Comparison of ENCODE assay signal across 9 mouse cellular contexts in the genomic region with DNA sequence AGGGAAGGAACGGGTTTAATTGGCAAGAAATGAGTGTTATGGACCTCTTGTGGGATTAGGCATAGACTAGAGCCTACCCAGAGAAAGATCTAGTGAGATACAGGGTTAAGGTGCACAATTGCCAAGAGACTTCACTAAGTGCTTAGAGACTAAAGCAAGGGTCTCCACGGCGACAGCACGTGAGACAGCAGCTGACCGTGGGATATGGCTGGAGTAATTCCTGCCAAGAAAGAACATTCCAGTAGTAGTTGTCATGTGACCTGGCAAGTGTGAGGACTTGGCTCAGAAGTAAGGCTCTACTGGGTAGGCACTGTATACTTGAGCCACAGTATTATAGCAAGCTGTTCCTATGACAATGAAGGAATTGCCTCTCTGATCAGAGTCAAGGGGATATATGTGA. TPM values are rescaled to one million over a fixed set of nuclear protein-coding genes. Genes with fewer than 3 reads are reported as not detected.
DNase-seq lines count a peak whose midpoint lies in the region; ATAC-seq and TF ChIP-seq lines count a peak whose summit lies in the region.
"Had no signal": no experiment of that assay in that cellular context is flagged by ENCODE, and none has a peak within 500 bp of the region (broad histone marks: within the 10 kb centered on the region; RNA-seq: fewer than 3 reads in every experiment).

No protein-coding gene starts in this region.

- 60% methylated on average over 5 of the region's 5 CpGs for WGBS in intestine, embryonic 14.5 days
- 48% methylated on average over 5 of the region's 5 CpGs for WGBS in intestine, postnatal 0 days
- 31% methylated on average over 5 of the region's 5 CpGs for WGBS in heart, embryonic 16.5 days
- 30% methylated on average over 5 of the region's 5 CpGs for WGBS in lung, postnatal 0 days

- H3K4me3 ChIP-seq in intestine, embryonic 14.5 days (ENCODE audit: low read depth, low read length): no peak overlapping the region
- no peak overlapping the region for H3K4me3 ChIP-seq in intestine, postnatal 0 days (ENCODE audit: low read depth, low read length)
- no peak overlapping the region for H3K4me3 ChIP-seq in heart, embryonic 16.5 days (ENCODE audit: low read length)
- no peak overlapping the region for H3K4me3 ChIP-seq in lung, postnatal 0 days (ENCODE audit: low read depth, low read length)

- no peaks in the 10 kb centered on the region for H3K9me3 ChIP-seq in intestine, embryonic 14.5 days (ENCODE audit: control insufficient read depth, low read length)
- H3K9me3 ChIP-seq in intestine, postnatal 0 days (ENCODE audit: control insufficient read depth): no peaks in the 10 kb centered on the region
- H3K9me3 ChIP-seq in heart, embryonic 16.5 days (replicated peaks; ENCODE audit: control insufficient read depth, low read length): no peaks in the 10 kb centered on the region
- H3K9me3 ChIP-seq in lung, postnatal 0 days (ENCODE audit: low read length): no peaks in the 10 kb centered on the region

- H3K36me3 ChIP-seq in intestine, embryonic 14.5 days (ENCODE audit: control insufficient read depth, insufficient read depth, low read length): no peaks in the 10 kb centered on the region
- H3K36me3 ChIP-seq in intestine, postnatal 0 days (ENCODE audit: control insufficient read depth, insufficient read depth): no peaks in the 10 kb centered on the region
- no peaks in the 10 kb centered on the region for H3K36me3 ChIP-seq in heart, embryonic 16.5 days (ENCODE audit: control insufficient read depth, insufficient read depth)
- no peaks in the 10 kb centered on the region for H3K36me3 ChIP-seq in lung, postnatal 0 days (ENCODE audit: insufficient read depth, low read length)

- H3K4me1 ChIP-seq in intestine, embryonic 14.5 days (replicated peaks; ENCODE audit: control insufficient read depth, insufficient read depth, low read length): peaks cover 6% of the 10 kb centered on the region; the same call in 1 of the 2 replicates
- H3K4me1 ChIP-seq in intestine, postnatal 0 days (replicated peaks; ENCODE audit: control insufficient read depth, insufficient read depth, low read length): no peaks in the 10 kb centered on the region
- peaks cover 18% of the 10 kb centered on the region for H3K4me1 ChIP-seq in heart, embryonic 16.5 days (ENCODE audit: control insufficient read depth, insufficient read depth, low read length)
- peaks cover 8% of the 10 kb centered on the region; the same call in 1 of the 2 replicates for H3K4me1 ChIP-seq in lung, postnatal 0 days (ENCODE audit: insufficient read depth, low read depth, low read length)

- H3K27ac ChIP-seq in intestine, embryonic 14.5 days (ENCODE audit: low read depth): no peak overlapping the region
- H3K27ac ChIP-seq in intestine, postnatal 0 days (ENCODE audit: low read depth, low read length): no peak overlapping the region
- H3K27ac ChIP-seq in heart, embryonic 16.5 days (ENCODE audit: low read length): peak overlapping the region; percentile 17; the same call in 1 of the 2 replicates
- no peak overlapping the region; the same call in 1 of the 2 replicates for H3K27ac ChIP-seq in lung, postnatal 0 days (ENCODE audit: low read length)

- no peak for TF ChIP-seq CTCF in intestine, postnatal 0 days (IDR thresholded peaks at IDR 0.05; ENCODE audit: low read depth)
- no peak for TF ChIP-seq CTCF in lung, postnatal 0 days (IDR thresholded peaks at IDR 0.05)

- no peak overlapping the region for H3K9ac ChIP-seq in intestine, embryonic 14.5 days (ENCODE audit: low read length)
- H3K9ac ChIP-seq in intestine, postnatal 0 days (ENCODE audit: low read depth, low read length): no peak overlapping the region
- no peak overlapping the region for H3K9ac ChIP-seq in heart, embryonic 16.5 days (ENCODE audit: low read length)
- H3K9ac ChIP-seq in lung, postnatal 0 days (replicated peaks; ENCODE audit: low read depth): no peak overlapping the region

- ATAC-seq in intestine, embryonic 14.5 days (replicated peaks; ENCODE audit: low FRiP score, low TSS enrichment, low read depth): peak; percentile 69; the same call in 1 of the 2 replicates
- no peak for ATAC-seq in intestine, postnatal 0 days
- ATAC-seq in heart, embryonic 16.5 days (replicated peaks; ENCODE audit: extremely low read depth, insufficient read depth, low FRiP score): peak; percentile 73
- peak; percentile 94 for ATAC-seq in lung, postnatal 0 days
- ATAC-seq: midbrain, embryonic 16.5 days had no signal

- TF ChIP-seq EP300 in lung, postnatal 0 days (IDR thresholded peaks at IDR 0.05): no peak

- no peaks in the 10 kb centered on the region for H3K27me3 ChIP-seq in intestine, embryonic 14.5 days (replicated peaks; ENCODE audit: control insufficient read depth, insufficient read depth, low read length)
- no peaks in the 10 kb centered on the region for H3K27me3 ChIP-seq in intestine, postnatal 0 days (replicated peaks; ENCODE audit: control insufficient read depth, insufficient read depth, low read length)
- H3K27me3 ChIP-seq in heart, embryonic 16.5 days (ENCODE audit: control insufficient read depth, insufficient read depth, low read length): no peaks in the 10 kb centered on the region
- H3K27me3 ChIP-seq in lung, postnatal 0 days (replicated peaks; ENCODE audit: insufficient read depth, low read length): no peaks in the 10 kb centered on the region

- H3K4me2 ChIP-seq in intestine, embryonic 14.5 days (ENCODE audit: low read length): no peak overlapping the region
- H3K4me2 ChIP-seq in intestine, postnatal 0 days (replicated peaks; ENCODE audit: low read depth): no peak overlapping the region
- no peak overlapping the region for H3K4me2 ChIP-seq in heart, embryonic 16.5 days (ENCODE audit: low read depth, low read length)
- no peak overlapping the region for H3K4me2 ChIP-seq in lung, postnatal 0 days (replicated peaks; ENCODE audit: low read depth, low read length)

- no peak for DNase-seq in intestine, embryonic 14.5 days (ENCODE audit: low spot score)
- peak; percentile 34 for DNase-seq in brain, embryonic 18.5 days (ENCODE audit: low read depth, low spot score)
- DNase-seq in lung, postnatal 0 days (ENCODE audit: low spot score): peak; percentile 90
- no peak for DNase-seq in ovary, postnatal 36 days (ENCODE audit: low spot score)
- DNase-seq in adrenal gland, postnatal 4 days (ENCODE audit: low spot score in 2 of 2): no peak
- DNase-seq in right cerebral cortex, adult 2 months (ENCODE audit: low spot score in 2 of 2): no peak

RNA-seq across cellular contexts. Expression of a gene that starts 47.1 kb away (rescaled TPM):
- polyA plus RNA-seq in intestine, embryonic 14.5 days (2014; fragmentation: Nextera tagmentation; extraction: Ambion mirVana): 629 and 691 TPM in 2 replicates
- polyA plus RNA-seq in intestine, postnatal 0 days (2015; fragmentation: Nextera tagmentation; extraction: Ambion mirVana): 363 and 364 TPM in 2 replicates
- 357 TPM in 2 replicates for polyA plus RNA-seq in heart, embryonic 16.5 days (2015; fragmentation: Nextera tagmentation; extraction: Ambion mirVana)
- polyA plus RNA-seq in lung, postnatal 0 days (2015; fragmentation: Nextera tagmentation; extraction: Ambion mirVana): 383 and 452 TPM in 2 replicates
- total RNA-seq in adrenal gland, postnatal 4 days (2021): 100 to 1,000 TPM; 718 to 723 TPM

Comparison
In these comparisons a context has a peak if more than half of its experiments do, and no peak if none do; other contexts are left out.
1. DNase-seq: peak in brain, embryonic 18.5 days (single experiment) and lung, postnatal 0 days (single experiment); none in intestine, embryonic 14.5 days (single experiment), ovary, postnatal 36 days (single experiment), adrenal gland, postnatal 4 days (0 of 2) and right cerebral cortex, adult 2 months (0 of 2).